Mouse (Mus musculus): ENCODE measurements at regions not wholly inside any gene's neighbourhood (a gene's known extent, or its start where the extent isn't known, plus 50 kb on each side); places are given as distances from the start of the nearest gene placed in this dataset.

- no peak for DNase-seq
- no peak overlapping the region for H3K27ac ChIP-seq (ENCODE audit: control insufficient read depth, insufficient read depth, low read length)
- H3K36me3 ChIP-seq (ENCODE audit: control insufficient read depth, insufficient read depth, low read length): no peaks in the 10 kb centered on the region
- 11% methylated on average over 1 of the region's 1 CpGs for WGBS
- H3K4me3 ChIP-seq (ENCODE audit: control insufficient read depth, insufficient read depth, low read length): no peak overlapping the region
- H3K4me1 ChIP-seq (replicated peaks; ENCODE audit: control insufficient read depth, insufficient read depth, low read length): no peaks in the 10 kb centered on the region
- TF ChIP-seq CTCF (IDR thresholded peaks at IDR 0.05; ENCODE audit: borderline replicate concordance, control insufficient read depth, extremely low read depth, insufficient read depth, low read length, poor library complexity): no peak
- TF ChIP-seq POLR2A (IDR thresholded peaks at IDR 0.05; ENCODE audit: control insufficient read depth, extremely low read depth, insufficient read depth, low read length, poor library complexity): no peak
- H3K27me3 ChIP-seq (ENCODE audit: control insufficient read depth, insufficient read depth, low read length): no peaks in the 10 kb centered on the region
Measured at GRCm38 (mm10) chr3:60373662-60374061, 99.0 kb upstream of the Mbnl1 start.

DNA sequence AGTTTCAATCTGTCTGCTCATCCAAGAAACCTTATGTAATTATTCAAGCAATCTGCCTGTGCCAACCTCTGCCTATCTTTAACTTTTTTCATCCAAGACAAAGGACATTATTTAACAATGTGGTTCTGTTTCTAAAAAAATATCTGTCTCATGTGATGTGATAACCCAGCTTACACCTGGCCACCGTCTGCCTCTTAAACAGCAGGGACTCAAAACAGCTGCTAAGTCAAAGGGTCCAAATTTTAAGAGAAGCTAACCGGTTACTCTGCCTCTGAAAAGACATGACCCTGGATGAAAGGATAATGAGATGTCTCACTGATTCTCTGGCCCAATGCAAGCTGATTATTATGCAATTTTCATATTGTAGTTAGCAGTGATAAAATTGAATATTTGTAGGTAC, 84.0 kb upstream of the Mbnl1 start:
- H3K4me3 ChIP-seq (ENCODE audit: control insufficient read depth, insufficient read depth, low read length): no peak overlapping the region
- 84% methylated on average over 2 of the region's 2 CpGs for WGBS
- DNase-seq: no peak
- no peaks in the 10 kb centered on the region for H3K4me1 ChIP-seq (replicated peaks; ENCODE audit: control insufficient read depth, insufficient read depth, low read length)
- no peaks in the 10 kb centered on the region for H3K27me3 ChIP-seq (ENCODE audit: control insufficient read depth, insufficient read depth, low read length)
- TF ChIP-seq CTCF (IDR thresholded peaks at IDR 0.05; ENCODE audit: borderline replicate concordance, control insufficient read depth, extremely low read depth, insufficient read depth, low read length, poor library complexity) (no peak), POLR2A (IDR thresholded peaks at IDR 0.05; ENCODE audit: control insufficient read depth, extremely low read depth, insufficient read depth, low read length, poor library complexity) (no peak)
- H3K27ac ChIP-seq (ENCODE audit: control insufficient read depth, insufficient read depth, low read length): no peak overlapping the region
- H3K36me3 ChIP-seq (ENCODE audit: control insufficient read depth, insufficient read depth, low read length): no peaks in the 10 kb centered on the region

GRCm38 (mm10) chr3:60389032-60389431, 83.6 kb upstream of the Mbnl1 start:
- 93% methylated on average over 2 of the region's 2 CpGs for WGBS
- TF ChIP-seq POLR2A (IDR thresholded peaks at IDR 0.05; ENCODE audit: control insufficient read depth, extremely low read depth, insufficient read depth, low read length, poor library complexity): no peak
- no peak for TF ChIP-seq CTCF (IDR thresholded peaks at IDR 0.05; ENCODE audit: borderline replicate concordance, control insufficient read depth, extremely low read depth, insufficient read depth, low read length, poor library complexity)
- Histone ChIP-seq H3K4me3 (ENCODE audit: control insufficient read depth, insufficient read depth, low read length) (no peak overlapping the region), H3K4me1 (replicated peaks; ENCODE audit: control insufficient read depth, insufficient read depth, low read length) (no peaks in the 10 kb centered on the region), H3K27me3 (ENCODE audit: control insufficient read depth, insufficient read depth, low read length) (no peaks in the 10 kb centered on the region), H3K27ac (ENCODE audit: control insufficient read depth, insufficient read depth, low read length) (no peak overlapping the region), H3K36me3 (ENCODE audit: control insufficient read depth, insufficient read depth, low read length) (no peaks in the 10 kb centered on the region)
- no peak for DNase-seq

- no peak for DNase-seq
- no peak for TF ChIP-seq CTCF (IDR thresholded peaks at IDR 0.05; ENCODE audit: borderline replicate concordance, control insufficient read depth, extremely low read depth, insufficient read depth, low read length, poor library complexity)
- no peak for TF ChIP-seq POLR2A (IDR thresholded peaks at IDR 0.05; ENCODE audit: control insufficient read depth, extremely low read depth, insufficient read depth, low read length, poor library complexity)
- Histone ChIP-seq H3K27me3 (ENCODE audit: control insufficient read depth, insufficient read depth, low read length) (no peaks in the 10 kb centered on the region), H3K4me1 (replicated peaks; ENCODE audit: control insufficient read depth, insufficient read depth, low read length) (peaks cover 4% of the 10 kb centered on the region; the same call in 1 of the 2 replicates), H3K4me3 (ENCODE audit: control insufficient read depth, insufficient read depth, low read length) (no peak overlapping the region), H3K27ac (ENCODE audit: control insufficient read depth, insufficient read depth, low read length) (no peak overlapping the region), H3K36me3 (ENCODE audit: control insufficient read depth, insufficient read depth, low read length) (no peaks in the 10 kb centered on the region)
- 26% methylated on average over 4 of the region's 4 CpGs for WGBS
Measured at GRCm38 (mm10) chr3:60395299-60395698, 77.3 kb upstream of the Mbnl1 start.

GRCm38 (mm10) chr3:60396971-60397370, 75.7 kb upstream of the Mbnl1 start:
- no peak overlapping the region for H3K4me3 ChIP-seq (ENCODE audit: control insufficient read depth, insufficient read depth, low read length)
- no peaks in the 10 kb centered on the region for H3K27me3 ChIP-seq (ENCODE audit: control insufficient read depth, insufficient read depth, low read length)
- WGBS: 95% methylated on average over 3 of the region's 3 CpGs
- TF ChIP-seq POLR2A (IDR thresholded peaks at IDR 0.05; ENCODE audit: control insufficient read depth, extremely low read depth, insufficient read depth, low read length, poor library complexity): no peak
- TF ChIP-seq CTCF (IDR thresholded peaks at IDR 0.05; ENCODE audit: borderline replicate concordance, control insufficient read depth, extremely low read depth, insufficient read depth, low read length, poor library complexity): no peak
- H3K4me1 ChIP-seq (replicated peaks; ENCODE audit: control insufficient read depth, insufficient read depth, low read length): peaks cover 4% of the 10 kb centered on the region; the same call in 1 of the 2 replicates
- no peaks in the 10 kb centered on the region for H3K36me3 ChIP-seq (ENCODE audit: control insufficient read depth, insufficient read depth, low read length)
- H3K27ac ChIP-seq (ENCODE audit: control insufficient read depth, insufficient read depth, low read length): no peak overlapping the region
- no peak for DNase-seq

GRCm38 (mm10) chr3:60398796-60399195, 73.8 kb upstream of the Mbnl1 start:
- H3K4me3 ChIP-seq (ENCODE audit: control insufficient read depth, insufficient read depth, low read length): no peak overlapping the region
- no peaks in the 10 kb centered on the region for H3K36me3 ChIP-seq (ENCODE audit: control insufficient read depth, insufficient read depth, low read length)
- TF ChIP-seq POLR2A (IDR thresholded peaks at IDR 0.05; ENCODE audit: control insufficient read depth, extremely low read depth, insufficient read depth, low read length, poor library complexity) (no peak), CTCF (IDR thresholded peaks at IDR 0.05; ENCODE audit: borderline replicate concordance, control insufficient read depth, extremely low read depth, insufficient read depth, low read length, poor library complexity) (no peak)
- no peaks in the 10 kb centered on the region for H3K27me3 ChIP-seq (ENCODE audit: control insufficient read depth, insufficient read depth, low read length)
- peaks cover 4% of the 10 kb centered on the region; the same call in 1 of the 2 replicates for H3K4me1 ChIP-seq (replicated peaks; ENCODE audit: control insufficient read depth, insufficient read depth, low read length)
- DNase-seq: no peak
- no peak overlapping the region for H3K27ac ChIP-seq (ENCODE audit: control insufficient read depth, insufficient read depth, low read length)

DNA sequence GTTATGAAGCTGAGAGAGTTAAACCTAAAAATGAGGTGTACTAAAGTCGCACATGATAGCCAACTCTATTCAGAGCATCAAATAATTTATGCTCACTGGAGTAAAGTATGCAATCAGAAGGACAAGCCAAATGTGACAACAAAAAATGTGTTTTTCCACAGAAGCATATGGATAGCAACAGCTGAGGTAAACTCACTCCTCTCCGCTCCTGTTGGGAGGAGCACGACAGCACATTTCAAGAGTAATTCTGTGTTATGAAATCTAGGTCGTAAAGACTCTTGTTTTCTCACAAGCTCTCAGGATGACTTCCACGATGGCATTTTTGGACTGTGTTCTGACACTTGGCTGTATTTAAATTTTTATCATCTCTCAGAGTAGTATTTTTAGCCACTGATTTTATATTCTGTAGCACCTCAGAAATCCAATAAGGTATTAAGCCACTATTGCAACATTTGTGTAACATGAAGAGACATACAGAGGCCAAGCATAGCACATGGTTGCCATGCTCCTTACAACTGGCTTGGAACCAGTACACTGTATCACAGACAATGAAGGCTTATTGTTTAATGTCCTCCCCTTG, 70.3 kb upstream of the Mbnl1 start:
- TF ChIP-seq CTCF (IDR thresholded peaks at IDR 0.05; ENCODE audit: borderline replicate concordance, control insufficient read depth, extremely low read depth, insufficient read depth, low read length, poor library complexity) (no peak), POLR2A (IDR thresholded peaks at IDR 0.05; ENCODE audit: control insufficient read depth, extremely low read depth, insufficient read depth, low read length, poor library complexity) (no peak)
- Histone ChIP-seq H3K36me3 (ENCODE audit: control insufficient read depth, insufficient read depth, low read length) (no peaks in the 10 kb centered on the region), H3K4me3 (ENCODE audit: control insufficient read depth, insufficient read depth, low read length) (no peak overlapping the region), H3K4me1 (replicated peaks; ENCODE audit: control insufficient read depth, insufficient read depth, low read length) (no peaks in the 10 kb centered on the region), H3K27ac (ENCODE audit: control insufficient read depth, insufficient read depth, low read length) (no peak overlapping the region), H3K27me3 (ENCODE audit: control insufficient read depth, insufficient read depth, low read length) (no peaks in the 10 kb centered on the region)
- 95% methylated on average over 5 of the region's 5 CpGs for WGBS
- DNase-seq: no peak

All from thymus, adult 2 months (tissue).